Mouse (Mus musculus) lung, embryonic 15.5 days (tissue): Measurements from ENCODE around the gene Lgals4. TPM values are rescaled to one million over a fixed set of nuclear protein-coding genes. Genes with fewer than 3 reads are reported as not detected.

Experiments
- ATAC-seq: fragments of 200-750 bp; cut with Nextera tagmentation; 2 replicates; pipeline ENCODE4 v1.8.0; 2017; ENCODE audit warnings: moderate number of reproducible peaks, borderline replicate concordance; ENCODE audit not compliant: low FRiP score, low TSS enrichment; ENCODE audit errors: extremely low read depth
- H3K27ac ChIP-seq: fragments of 300-500 bp; sonication (generic); 2 replicates; pipeline ENCODE4 v1.5.1; 2015; ENCODE audit warnings: moderate library complexity, mild to moderate bottlenecking, inconsistent platforms
- H3K27me3 ChIP-seq: fragments of 300-500 bp; sonication (generic); 2 replicates; pipeline ENCODE4 v1.6.1; 2015; ENCODE audit warnings: inconsistent platforms
- H3K36me3 ChIP-seq: fragments of 300-500 bp; sonication (generic); 2 replicates; pipeline ENCODE4 v1.6.1; 2015; ENCODE audit warnings: inconsistent platforms
- H3K4me1 ChIP-seq: fragments of 300-500 bp; sonication (generic); 2 replicates; pipeline ENCODE4 v1.6.1; 2015; ENCODE audit warnings: inconsistent platforms
- H3K4me2 ChIP-seq: fragments of 300-500 bp; sonication (generic); 2 replicates; pipeline ENCODE4 v1.6.1; 2015; ENCODE audit warnings: inconsistent platforms, mild to moderate bottlenecking, moderate library complexity
- H3K4me3 ChIP-seq: fragments of 300-500 bp; sonication (generic); 2 replicates; pipeline ENCODE4 v1.5.1; 2015; ENCODE audit warnings: mild to moderate bottlenecking, inconsistent platforms
- H3K9ac ChIP-seq: fragments of 300-500 bp; sonication (generic); 2 replicates; pipeline ENCODE4 v1.6.1; 2015; ENCODE audit warnings: inconsistent platforms
- H3K9me3 ChIP-seq: fragments of 300-500 bp; sonication (generic); 2 replicates; pipeline ENCODE4 v1.6.1; 2016; ENCODE audit warnings: inconsistent platforms
- WGBS: fragments of 180-500 bp; shearing (Covaris S2); methylation state at CpG from one replicate; pipeline ENCODE4 v1.1.7; 2015; 5-methylcytosine and 5-hydroxymethylcytosine counted together
- polyA plus RNA-seq: library from polyadenylated mRNA; unstranded; fragments of >200 nt; fragmentation: Nextera tagmentation; extraction: Ambion mirVana; gene quantifications from 2 replicates; pipeline ENCODE4 v1.2.1, GENCODE M21; 2015

Gene Lgals4
- polyA plus RNA-seq, 1 experiment from 2014 or later, result 9.2 TPM

DNA sequence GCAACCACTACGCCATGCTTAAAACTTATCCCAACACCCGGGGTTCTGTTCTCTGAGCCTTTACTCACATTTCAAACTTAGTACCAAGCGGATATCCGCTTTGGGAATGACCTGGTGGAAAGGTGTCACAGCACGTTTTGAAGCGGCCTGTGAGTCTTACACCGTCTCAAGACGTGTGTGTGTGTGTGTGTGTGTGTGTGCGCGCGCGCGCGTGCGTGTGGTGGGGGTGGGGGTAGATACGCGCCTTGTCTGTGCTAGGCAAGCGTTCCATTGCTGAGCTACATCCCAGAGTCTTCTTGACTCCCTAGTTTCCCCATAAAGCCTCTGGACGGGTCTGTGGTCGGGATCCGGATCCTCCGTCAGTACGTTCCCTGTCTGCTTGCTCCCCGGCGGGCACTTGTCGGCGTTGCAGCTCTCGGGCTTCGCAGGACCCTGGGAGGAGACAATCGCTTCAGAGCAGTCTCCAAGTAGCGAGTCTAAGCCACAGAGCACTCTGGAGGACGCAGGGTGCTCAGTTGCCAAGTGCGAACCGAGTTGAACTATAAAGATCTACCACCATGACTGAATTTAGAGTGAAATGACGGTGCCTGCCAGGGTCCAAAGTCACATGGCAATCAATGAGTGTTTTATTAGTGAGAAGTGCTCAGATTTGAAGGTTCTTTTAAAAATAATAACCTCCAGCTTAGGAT, 24.1 kb upstream of the Lgals4 start:
- peaks cover 27% of the 10 kb centered on the region for H3K36me3 ChIP-seq
- ATAC-seq, result 0 out of 2 replicates have a peak, but pooled peaks have one; percentile 4
- peak overlapping the region; percentile 89 for H3K4me3 ChIP-seq
- peak overlapping the region; percentile 86 for H3K4me2 ChIP-seq
- no peaks in the 10 kb centered on the region for H3K9me3 ChIP-seq
- no peaks in the 10 kb centered on the region for H3K27me3 ChIP-seq
- peak overlapping the region; percentile 100 for H3K27ac ChIP-seq
- peaks cover 41% of the 10 kb centered on the region for H3K4me1 ChIP-seq
- WGBS, result under 1% methylated on average over 35 of the region's 35 CpGs
- H3K9ac ChIP-seq, result peak overlapping the region; percentile 91

DNA sequence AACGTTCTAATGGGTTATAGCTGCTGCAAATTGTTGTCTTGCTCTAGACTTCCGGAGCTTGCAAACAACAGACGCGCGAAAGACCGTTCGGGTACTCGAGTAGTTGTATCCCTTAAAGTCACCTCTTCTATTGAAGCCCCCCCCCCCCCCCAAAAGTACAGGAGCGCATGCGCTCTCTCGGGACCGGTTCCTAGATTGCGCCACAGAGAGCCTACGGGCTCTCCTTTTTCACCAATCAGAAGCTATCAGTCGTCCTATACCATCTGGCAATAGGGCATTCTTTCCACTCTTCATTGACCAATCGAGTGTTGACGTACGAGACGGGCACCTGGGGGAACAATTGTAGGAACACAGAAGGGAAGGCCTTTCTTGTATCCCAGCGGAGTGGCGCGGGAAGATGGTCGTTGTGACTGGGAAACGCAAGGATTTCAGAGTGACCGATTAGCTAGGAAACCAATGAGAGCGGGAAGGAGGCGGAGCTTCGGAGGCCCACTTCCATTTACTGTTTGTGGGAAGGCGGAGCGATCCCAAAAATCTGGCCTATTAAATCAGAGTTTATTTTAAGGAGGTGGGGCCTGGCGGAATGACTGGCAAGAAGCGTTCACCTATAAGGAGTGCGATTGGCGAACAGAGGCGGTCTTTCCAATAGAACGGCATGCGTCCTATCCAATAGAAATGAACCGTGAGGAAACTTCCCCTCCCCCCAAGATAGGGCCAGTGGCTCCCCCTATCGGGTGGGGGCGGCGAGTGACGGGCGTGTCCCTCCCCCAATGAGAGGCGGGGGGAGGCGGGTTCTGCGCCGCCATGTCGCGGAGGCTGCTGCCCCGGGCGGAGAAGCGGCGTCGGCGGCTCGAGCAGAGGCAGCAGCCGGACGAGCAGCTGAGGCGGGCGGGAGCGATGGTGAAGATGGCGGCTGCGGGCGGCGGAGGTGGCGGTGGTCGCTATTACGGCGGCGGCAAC, 23.3 kb upstream of the Lgals4 start:
- Histone ChIP-seq H3K36me3 (peaks cover 36% of the 10 kb centered on the region), H3K4me3 (peak overlapping the region; percentile 89), H3K9ac (peak overlapping the region; percentile 91), H3K27me3 (no peaks in the 10 kb centered on the region), H3K27ac (peak overlapping the region; percentile 100), H3K4me1 (peaks cover 45% of the 10 kb centered on the region), H3K4me2 (peak overlapping the region; percentile 86), H3K9me3 (no peaks in the 10 kb centered on the region)
- WGBS, result under 1% methylated on average over 70 of the region's 70 CpGs
- ATAC-seq, result peak; percentile 92

GRCm38 (mm10) chr7:28811228-28811627, 22.4 kb upstream of the Lgals4 start:
- H3K4me2 ChIP-seq, result peak overlapping the region; percentile 75
- peaks cover 44% of the 10 kb centered on the region for H3K36me3 ChIP-seq
- peak overlapping the region; percentile 97 for H3K27ac ChIP-seq
- peak; percentile 45; the same call in 1 of the 2 replicates for ATAC-seq
- WGBS, result under 1% methylated on average over 39 of the region's 40 CpGs
- H3K27me3 ChIP-seq, result no peaks in the 10 kb centered on the region
- no peaks in the 10 kb centered on the region for H3K9me3 ChIP-seq
- H3K4me3 ChIP-seq, result peak overlapping the region; percentile 67
- peaks cover 53% of the 10 kb centered on the region for H3K4me1 ChIP-seq
- H3K9ac ChIP-seq, result peak overlapping the region; percentile 91

DNA sequence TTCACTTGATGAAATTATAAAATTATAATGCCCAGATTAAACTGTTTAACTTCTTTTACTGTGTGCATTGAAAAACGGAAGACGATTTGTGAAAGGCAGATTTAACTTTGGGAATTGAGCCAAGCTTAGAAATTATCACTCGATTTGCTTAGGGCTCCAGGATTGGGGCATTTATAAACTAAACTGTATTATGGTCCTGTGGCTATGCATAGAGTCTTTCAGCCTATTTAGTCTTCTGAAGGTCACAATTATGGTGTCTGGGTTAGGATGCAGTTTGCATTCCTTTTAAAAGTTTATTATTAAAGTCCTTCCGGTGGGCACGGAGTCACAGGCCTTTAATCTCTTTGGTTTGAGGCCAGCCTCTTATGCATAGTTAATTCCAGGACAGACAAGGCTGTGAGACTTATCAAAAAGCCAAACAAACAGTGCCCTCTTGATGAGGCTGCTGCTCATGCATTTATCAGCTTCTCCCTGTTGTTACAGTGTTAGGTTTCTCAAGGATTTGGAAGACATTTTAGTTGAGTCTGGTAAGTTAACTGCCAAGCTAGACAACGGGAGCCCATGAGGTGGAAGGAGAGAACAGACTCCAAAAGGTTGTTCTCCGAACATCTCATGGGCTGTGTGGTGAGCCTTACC, 21.9 kb upstream of the Lgals4 start:
- ATAC-seq, result no peak
- Histone ChIP-seq H3K27ac (peak overlapping the region; percentile 97; the same call in 1 of the 2 replicates), H3K4me2 (peak overlapping the region; percentile 75), H3K4me1 (peaks cover 54% of the 10 kb centered on the region), H3K36me3 (peaks cover 49% of the 10 kb centered on the region), H3K9ac (peak overlapping the region; percentile 52), H3K9me3 (no peaks in the 10 kb centered on the region), H3K4me3 (peak overlapping the region; percentile 67), H3K27me3 (no peaks in the 10 kb centered on the region)
- 4% methylated on average over 7 of the region's 7 CpGs for WGBS

- peak overlapping the region; percentile 75 for H3K4me2 ChIP-seq
- WGBS, result 44% methylated on average over 4 of the region's 4 CpGs
- peak overlapping the region; percentile 67 for H3K4me3 ChIP-seq
- peaks cover 56% of the 10 kb centered on the region for H3K36me3 ChIP-seq
- H3K9ac ChIP-seq, result peak overlapping the region; percentile 52
- H3K27ac ChIP-seq, result peak overlapping the region; percentile 97; the same call in 1 of the 2 replicates
- no peak for ATAC-seq
- H3K27me3 ChIP-seq, result no peaks in the 10 kb centered on the region
- no peaks in the 10 kb centered on the region for H3K9me3 ChIP-seq
- peaks cover 53% of the 10 kb centered on the region for H3K4me1 ChIP-seq
These were observed 21.2 kb upstream of the Lgals4 start for GRCm38 (mm10) chr7:28812436-28812835.

DNA sequence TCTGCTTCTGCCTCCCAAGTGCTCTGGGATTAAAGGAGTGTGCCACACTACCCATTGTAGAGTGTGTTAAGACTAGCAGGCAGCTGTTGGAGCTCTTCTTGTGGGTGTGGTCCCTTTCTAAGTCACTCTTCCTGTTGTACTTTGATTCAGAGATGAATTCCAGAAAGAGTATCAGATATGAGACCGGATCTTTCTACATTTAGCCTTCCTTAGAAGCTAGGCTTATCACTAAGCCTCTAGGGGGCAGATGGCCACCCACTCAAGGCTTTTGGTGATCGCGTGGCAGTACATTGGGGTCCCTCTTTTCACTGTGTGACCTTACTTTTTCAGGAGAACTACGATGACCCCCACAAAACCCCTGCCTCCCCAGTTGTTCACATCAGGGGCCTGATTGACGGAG, 20.7 kb upstream of the Lgals4 start:
- H3K27me3 ChIP-seq, result no peaks in the 10 kb centered on the region
- H3K9ac ChIP-seq, result peak overlapping the region; percentile 52; the same call in 1 of the 2 replicates
- H3K27ac ChIP-seq, result peak overlapping the region; percentile 97; the same call in 1 of the 2 replicates
- no peaks in the 10 kb centered on the region for H3K9me3 ChIP-seq
- no peak for ATAC-seq
- H3K4me1 ChIP-seq, result peaks cover 48% of the 10 kb centered on the region
- peak overlapping the region; percentile 75 for H3K4me2 ChIP-seq
- H3K36me3 ChIP-seq, result peaks cover 61% of the 10 kb centered on the region
- H3K4me3 ChIP-seq, result peak overlapping the region; percentile 67
- 57% methylated on average over 5 of the region's 5 CpGs for WGBS

- H3K9me3 ChIP-seq, result no peaks in the 10 kb centered on the region
- no peak overlapping the region for H3K4me2 ChIP-seq
- H3K27me3 ChIP-seq, result no peaks in the 10 kb centered on the region
- WGBS, result 76% methylated on average over 5 of the region's 5 CpGs
- H3K4me3 ChIP-seq, result no peak overlapping the region
- no peak overlapping the region for H3K27ac ChIP-seq
- no peak overlapping the region for H3K9ac ChIP-seq
- H3K4me1 ChIP-seq, result peaks cover 50% of the 10 kb centered on the region
- peaks cover 75% of the 10 kb centered on the region for H3K36me3 ChIP-seq
- no peak for ATAC-seq
These were observed 19.2 kb upstream of the Lgals4 start for GRCm38 (mm10) chr7:28814306-28815034.

- H3K36me3 ChIP-seq, result peaks cover 83% of the 10 kb centered on the region
- H3K4me1 ChIP-seq, result peaks cover 57% of the 10 kb centered on the region
- H3K27me3 ChIP-seq, result no peaks in the 10 kb centered on the region
- no peak for ATAC-seq
- no peaks in the 10 kb centered on the region for H3K9me3 ChIP-seq
- no peak overlapping the region for H3K4me3 ChIP-seq
- no peak overlapping the region for H3K27ac ChIP-seq
- no peak overlapping the region for H3K9ac ChIP-seq
- H3K4me2 ChIP-seq, result no peak overlapping the region
- 86% methylated on average over 9 of the region's 9 CpGs for WGBS
These were observed 18.4 kb upstream of the Lgals4 start for GRCm38 (mm10) chr7:28815230-28815629.

- Histone ChIP-seq H3K36me3 (peaks cover 92% of the 10 kb centered on the region), H3K27me3 (no peaks in the 10 kb centered on the region), H3K4me2 (no peak overlapping the region), H3K4me3 (no peak overlapping the region), H3K9ac (no peak overlapping the region), H3K4me1 (peaks cover 67% of the 10 kb centered on the region), H3K9me3 (no peaks in the 10 kb centered on the region), H3K27ac (no peak overlapping the region)
- no peak for ATAC-seq
- WGBS, result 77% methylated on average over 9 of the region's 9 CpGs
These were observed 17.5 kb upstream of the Lgals4 start for GRCm38 (mm10) chr7:28816201-28816600.

DNA sequence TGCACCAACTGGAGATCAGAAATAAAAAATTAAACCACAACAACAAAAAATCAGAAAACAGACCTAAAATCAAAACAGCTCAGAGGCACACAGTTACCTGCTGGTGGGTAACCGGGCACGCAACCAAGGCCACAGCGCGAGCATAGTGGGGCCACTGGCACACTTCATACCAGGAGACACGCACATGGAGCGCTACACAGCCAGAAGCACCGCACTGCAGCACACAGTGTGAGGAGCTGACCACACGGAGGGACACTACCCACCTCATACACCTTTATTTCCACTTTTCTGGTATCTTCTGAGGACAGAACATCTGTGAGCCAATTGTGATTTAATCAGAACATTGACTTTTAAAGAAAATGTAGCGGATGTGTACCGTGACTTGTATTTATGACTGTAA, 16.7 kb upstream of the Lgals4 start:
- no peak overlapping the region for H3K4me3 ChIP-seq
- ATAC-seq, result no peak
- peaks cover 99% of the 10 kb centered on the region for H3K36me3 ChIP-seq
- H3K9me3 ChIP-seq, result no peaks in the 10 kb centered on the region
- H3K4me2 ChIP-seq, result no peak overlapping the region
- 89% methylated on average over 10 of the region's 10 CpGs for WGBS
- no peaks in the 10 kb centered on the region for H3K27me3 ChIP-seq
- H3K4me1 ChIP-seq, result peaks cover 70% of the 10 kb centered on the region
- H3K9ac ChIP-seq, result no peak overlapping the region
- no peak overlapping the region for H3K27ac ChIP-seq

DNA sequence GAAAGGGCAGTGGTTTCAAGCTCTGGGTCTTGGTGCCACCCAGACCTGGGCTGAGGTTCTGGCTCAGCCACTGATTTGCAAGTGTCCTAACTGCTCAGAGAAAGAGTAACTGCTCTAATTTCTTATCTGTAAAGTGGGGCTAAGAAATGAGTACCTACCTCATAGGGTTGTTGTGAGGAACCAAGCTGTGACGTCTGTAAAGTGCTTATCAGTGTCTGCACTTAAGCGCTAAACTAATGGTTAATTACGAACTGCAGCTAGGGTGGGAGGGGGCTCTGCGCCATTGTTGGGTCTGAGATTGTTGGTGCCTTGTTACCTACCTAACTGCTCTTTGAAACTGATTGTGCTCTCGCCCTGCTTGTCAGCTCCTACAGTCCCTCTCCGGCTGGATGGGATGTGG, 16.1 kb upstream of the Lgals4 start:
- H3K4me3 ChIP-seq, result no peak overlapping the region

More for the DNA sequence above, 16.1 kb upstream of the Lgals4 start:
- WGBS, result 63% methylated on average over 6 of the region's 6 CpGs
- H3K36me3 ChIP-seq, result peaks cover 99% of the 10 kb centered on the region
- H3K27me3 ChIP-seq, result no peaks in the 10 kb centered on the region
- H3K9ac ChIP-seq, result no peak overlapping the region
- ATAC-seq, result no peak
- H3K4me2 ChIP-seq, result no peak overlapping the region
- peaks cover 64% of the 10 kb centered on the region for H3K4me1 ChIP-seq
- no peak overlapping the region for H3K27ac ChIP-seq
- H3K9me3 ChIP-seq, result no peaks in the 10 kb centered on the region
